ENCODE assay signal across 22 mouse cellular contexts in the genomic region with DNA sequence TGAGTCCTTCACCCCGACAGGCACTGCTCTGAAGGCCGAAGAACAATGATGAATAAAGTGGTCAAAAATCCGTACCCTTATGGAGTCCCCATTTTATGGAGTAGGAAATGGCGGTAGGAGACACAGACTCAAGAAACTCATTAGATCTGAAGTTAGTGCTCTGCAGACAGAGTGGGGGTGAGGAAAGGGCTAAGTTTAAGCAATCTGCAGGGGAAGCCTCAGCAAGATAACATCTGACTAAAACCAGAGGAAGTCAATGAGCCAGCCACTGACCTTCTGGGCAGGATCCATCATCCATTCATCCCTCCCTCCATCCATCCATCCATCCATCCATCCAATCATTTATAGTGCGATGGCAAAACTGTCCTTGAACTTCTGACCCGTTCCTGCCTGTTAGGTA. TPM values are rescaled to one million over a fixed set of nuclear protein-coding genes. Genes with fewer than 3 reads are reported as not detected.
DNase-seq lines count a peak whose midpoint lies in the region; ATAC-seq and TF ChIP-seq lines count a peak whose summit lies in the region.
"Had no signal": no experiment of that assay in that cellular context is flagged by ENCODE, and none has a peak within 500 bp of the region (broad histone marks: within the 10 kb centered on the region; RNA-seq: fewer than 3 reads in every experiment).

No protein-coding gene starts in this region.

- no peak overlapping the region for H3K4me3 ChIP-seq in gastrocnemius, adult 2 months
- no peak overlapping the region for H3K4me3 ChIP-seq in layer of hippocampus, adult 2 months
- no peak overlapping the region for H3K4me3 ChIP-seq in olfactory bulb, adult 2 months (ENCODE audit: insufficient read depth, low read depth, low read length)
- H3K4me3 ChIP-seq in lung, adult 2 months (replicated peaks; ENCODE audit: extremely low read depth, low read depth, low read length), result no peak overlapping the region
- H3K4me3 ChIP-seq: embryonic facial prominence, embryonic 10.5 days; embryonic facial prominence, embryonic 12.5 days; forebrain, embryonic 13.5 days; forebrain, embryonic 15.5 days had no signal

- no peak for TF ChIP-seq POLR2A in olfactory bulb, adult 2 months (IDR thresholded peaks at IDR 0.05; ENCODE audit: insufficient read depth, low read depth, low read length)
- no peak for TF ChIP-seq POLR2A in lung, adult 2 months (IDR thresholded peaks at IDR 0.05; ENCODE audit: borderline replicate concordance, extremely low read depth, low read depth, low read length)

- 60% methylated on average over 6 of the region's 6 CpGs for WGBS in olfactory bulb, adult 2 months
- WGBS in lung, adult 2 months, result 93% methylated on average over 6 of the region's 6 CpGs

- peaks cover 47% of the 10 kb centered on the region for H3K4me1 ChIP-seq in olfactory bulb, adult 2 months (ENCODE audit: control insufficient read depth, insufficient read depth, low read length)
- H3K4me1 ChIP-seq in lung, adult 2 months (ENCODE audit: control insufficient read depth, insufficient read depth, low read length), result peaks cover 19% of the 10 kb centered on the region

- TF ChIP-seq CTCF in gastrocnemius, adult 2 months (IDR thresholded peaks at IDR 0.05), result no peak
- no peak for TF ChIP-seq CTCF in layer of hippocampus, adult 2 months (conservative IDR thresholded peaks at IDR 0.05)
- no peak for TF ChIP-seq CTCF in olfactory bulb, adult 2 months (IDR thresholded peaks at IDR 0.05; ENCODE audit: insufficient read depth, low read depth, low read length)
- no peak for TF ChIP-seq CTCF in lung, adult 2 months (IDR thresholded peaks at IDR 0.05; ENCODE audit: insufficient read depth, low read length)

- ATAC-seq in granulocyte monocyte progenitor cell, adult 5-6 weeks (replicated peaks; ENCODE audit: poor library complexity, severe bottlenecking), result 0 out of 2 replicates have a peak, but pooled peaks have one; percentile 15
- ATAC-seq: forebrain, embryonic 13.5 days; forebrain, embryonic 15.5 days; forebrain, postnatal 0 days had no signal

- intact Hi-C loops in gastrocnemius, adult 2 months (cut with DNase I), result no loop called here
- intact Hi-C loops in gastrocnemius, postnatal 14 days (cut with DNase I; ENCODE audit: low total_unique reads), result no loop called here

- peak overlapping the region; percentile 71 for H3K27ac ChIP-seq in gastrocnemius, adult 2 months
- H3K27ac ChIP-seq in layer of hippocampus, adult 2 months, result peak overlapping the region; percentile 70
- peak overlapping the region; percentile 81 for H3K27ac ChIP-seq in olfactory bulb, adult 2 months (ENCODE audit: insufficient read depth, low read depth, low read length)
- H3K27ac ChIP-seq: embryonic facial prominence, embryonic 10.5 days; embryonic facial prominence, embryonic 12.5 days; forebrain, embryonic 13.5 days; forebrain, embryonic 15.5 days had no signal

- no peak for DNase-seq in gastrocnemius, adult 2 months
- DNase-seq in gastrocnemius, postnatal 14 days, result no peak
- no peak for DNase-seq in layer of hippocampus, adult 2 months (ENCODE audit: low spot score in 2 of 2)
- DNase-seq in layer of hippocampus, adult 11-12 months (ENCODE audit: low spot score), result no peak
- DNase-seq in lung, adult 2 months, result no peak
- DNase-seq in liver, result no peak
- DNase-seq: adrenal gland, adult 2 months; adrenal gland, postnatal 10 days; adrenal gland, postnatal 25 days; cerebellum, adult 11-12 months; cerebellum, adult 8-10 months; cerebellum, adult 9-11 months; cerebellum, postnatal 14 days; cerebellum, postnatal 36 days; forebrain, postnatal 0 days had no signal

RNA-seq across cellular contexts. Expression of gene Camk2g, which starts 10.4 kb away (rescaled TPM):
- 100 to 1,000 TPM; 162 to 163 TPM for total RNA-seq in gastrocnemius, adult 2 months (2021)
- total RNA-seq in gastrocnemius, postnatal 14 days (2021), result 100 to 1,000 TPM; 114 to 117 TPM
- total RNA-seq in layer of hippocampus, adult 2 months (2021), result 100 to 1,000 TPM; 216 to 229 TPM
- 28.0 and 35.2 TPM in 2 replicates for total RNA-seq in granulocyte monocyte progenitor cell, adult 5-6 weeks (2014; fragmentation: Nextera tagmentation)
- 50.3 and 65.9 TPM in 2 replicates for total RNA-seq in granulocyte monocyte progenitor cell, adult 5-6 weeks (2017)
- 125 and 417 TPM in 2 replicates for polyA plus RNA-seq in olfactory bulb, adult 2 months (2012; ENCODE audit: insufficient read depth, insufficient read length, low replicate concordance, missing spikeins)
- 30.1 and 30.9 TPM in 2 replicates for polyA plus RNA-seq in lung, adult 2 months (2012; rRNA removed)

RNA-seq across cellular contexts. Expression of gene Ndst2, which starts 49.2 kb away (rescaled TPM):
- total RNA-seq in gastrocnemius, adult 2 months (2021), result 1 to 10 TPM; 6.2 to 7.1 TPM
- 1 to 10 TPM; 7.8 to 8.7 TPM for total RNA-seq in gastrocnemius, postnatal 14 days (2021)
- 10 to 100 TPM; 20.4 to 20.9 TPM for total RNA-seq in layer of hippocampus, adult 2 months (2021)
- 24.5 and 27.8 TPM in 2 replicates for total RNA-seq in granulocyte monocyte progenitor cell, adult 5-6 weeks (2014; fragmentation: Nextera tagmentation)
- 6.2 and 7.2 TPM in 2 replicates for total RNA-seq in granulocyte monocyte progenitor cell, adult 5-6 weeks (2017)
- not detected in 2 replicates for polyA plus RNA-seq in olfactory bulb, adult 2 months (2012; ENCODE audit: insufficient read depth, insufficient read length, low replicate concordance, missing spikeins)
- polyA plus RNA-seq in lung, adult 2 months (2012; rRNA removed), result 36.9 and 44.0 TPM in 2 replicates

RNA-seq across cellular contexts. Expression of gene Plau, which starts 52.9 kb away (rescaled TPM):
- total RNA-seq in gastrocnemius, adult 2 months (2021), result 10 to 100 TPM; 17.2 to 28.5 TPM
- 10 to 100 TPM; 29.4 to 31.5 TPM for total RNA-seq in gastrocnemius, postnatal 14 days (2021)
- 1 to 10 TPM; 3.2 to 4.2 TPM for total RNA-seq in layer of hippocampus, adult 2 months (2021)
- total RNA-seq in granulocyte monocyte progenitor cell, adult 5-6 weeks (2014; fragmentation: Nextera tagmentation), result 2.9 and 4.2 TPM in 2 replicates
- total RNA-seq in granulocyte monocyte progenitor cell, adult 5-6 weeks (2017), result 7.5 and 9.1 TPM in 2 replicates
- not detected in 2 replicates for polyA plus RNA-seq in olfactory bulb, adult 2 months (2012; ENCODE audit: insufficient read depth, insufficient read length, low replicate concordance, missing spikeins)
- 2.2 and 6.1 TPM in 2 replicates for polyA plus RNA-seq in lung, adult 2 months (2012; rRNA removed)
- total RNA-seq: MEL had no signal
